Mouse (Mus musculus) kidney, embryonic 14.5 days (tissue): ENCODE results near the gene Ccnyl1. TPM values are rescaled to one million over a fixed set of nuclear protein-coding genes. Genes with fewer than 3 reads are reported as not detected.
A peak's percentile ranks its signal among the peaks of the same experiment; 100 is the strongest.
"Not testable (repeated sequence)": the region's sequence is repeated elsewhere in the genome, so short reads cannot be mapped to it uniquely, and the experiment has no call there.

Experiments used
- ATAC-seq: fragments of 200-750 bp; cut with Nextera tagmentation; 2 replicates; pipeline ENCODE4 v1.8.0; 2017; ENCODE audit warnings: moderate number of reproducible peaks, mild to moderate bottlenecking, moderate TSS enrichment, moderate library complexity; ENCODE audit not compliant: low FRiP score, low TSS enrichment
- H3K27ac ChIP-seq: fragments of 300-500 bp; sonication (generic); 2 replicates; pipeline ENCODE4 v1.5.1; 2014; ENCODE audit warnings: low read depth, mild to moderate bottlenecking, low read length, moderate library complexity, mixed read lengths
- H3K27me3 ChIP-seq: fragments of 300-500 bp; sonication (generic); 2 replicates; pipeline ENCODE4 v1.6.1; 2014; ENCODE audit warnings: mild to moderate bottlenecking, low read length; ENCODE audit not compliant: control insufficient read depth, insufficient read depth
- H3K36me3 ChIP-seq: fragments of 300-500 bp; sonication (generic); 2 replicates; pipeline ENCODE4 v1.6.1; 2014; ENCODE audit warnings: low read length, mixed read lengths; ENCODE audit not compliant: control insufficient read depth, insufficient read depth
- H3K4me1 ChIP-seq: fragments of 300-500 bp; sonication (generic); 2 replicates; pipeline ENCODE4 v1.6.1; 2014; ENCODE audit warnings: low read length, mixed read lengths; ENCODE audit not compliant: control insufficient read depth, insufficient read depth
- H3K4me2 ChIP-seq: fragments of 300-500 bp; sonication (generic); replicated peaks from 2 replicates; pipeline ENCODE4 v1.6.1; 2014; ENCODE audit warnings: low read depth, mild to moderate bottlenecking, low read length
- H3K4me3 ChIP-seq: fragments of 300-500 bp; sonication (generic); 2 replicates; pipeline ENCODE4 v1.5.1; 2014; ENCODE audit warnings: mild to moderate bottlenecking, low read length
- H3K9ac ChIP-seq: fragments of 300-500 bp; sonication (generic); 2 replicates; pipeline ENCODE4 v1.6.1; 2014; ENCODE audit warnings: low read depth, mild to moderate bottlenecking, low read length, moderate library complexity
- H3K9me3 ChIP-seq: fragments of 300-500 bp; sonication (generic); 2 replicates; pipeline ENCODE4 v1.6.1; 2016; ENCODE audit warnings: low read length; ENCODE audit not compliant: control insufficient read depth
- WGBS: fragments of 180-500 bp; shearing (Covaris S2); extraction: QIAGEN DNeasy Blood & Tissue Kit; methylation state at CpG from one replicate; pipeline ENCODE4 v1.1.7; 2014; 5-methylcytosine and 5-hydroxymethylcytosine counted together
- polyA plus RNA-seq: library from polyadenylated mRNA; unstranded; fragments of >200 nt; fragmentation: Nextera tagmentation; extraction: Ambion mirVana; gene quantifications from 2 replicates; pipeline ENCODE4 v1.2.1, GENCODE M21; 2014

Ccnyl1 gene
- polyA plus RNA-seq = 9.0 and 11.3 TPM in 2 replicates

GRCm38 (mm10) chr1:64690213-64691013 is at the start of gene Ccnyl1:
Ccnyl1 (plus strand) TSS chr1:64690455.
- Histone ChIP-seq H3K27ac (peak within 1 kb of the TSS; percentile 73; the same call in 1 of the 2 replicates), H3K36me3 (no peaks in the 10 kb centered on the region), H3K4me2 (peak within 1 kb of the TSS; percentile 87), H3K27me3 (no peaks in the 10 kb centered on the region), H3K9me3 (no peaks in the 10 kb centered on the region), H3K9ac (peak within 1 kb of the TSS; percentile 85), H3K4me3 (peak within 1 kb of the TSS; percentile 91), H3K4me1 (peaks cover 6% of the 10 kb centered on the region)
- peak; percentile 99 for ATAC-seq
- 1% methylated on average over 69 of the region's 71 CpGs for WGBS

- Histone ChIP-seq H3K9ac (no peak overlapping the region), H3K36me3 (no peaks in the 10 kb centered on the region), H3K4me3 (no peak overlapping the region), H3K9me3 (no peaks in the 10 kb centered on the region), H3K27ac (no peak overlapping the region), H3K27me3 (no peaks in the 10 kb centered on the region), H3K4me1 (no peaks in the 10 kb centered on the region), H3K4me2 (no peak overlapping the region)
- ATAC-seq = no peak
- 90% methylated on average over 6 of the region's 6 CpGs for WGBS
Measured at GRCm38 (mm10) chr1:64641069-64641468, 49.2 kb upstream of the Ccnyl1 start.

GRCm38 (mm10) chr1:64642541-64642940 is 47.7 kb upstream of the Ccnyl1 start:
- not testable (repeated sequence) for H3K9me3 ChIP-seq, H3K36me3 ChIP-seq, H3K4me3 ChIP-seq, H3K27me3 ChIP-seq, H3K9ac ChIP-seq, H3K27ac ChIP-seq, H3K4me2 ChIP-seq, H3K4me1 ChIP-seq, ATAC-seq
- WGBS = 97% methylated on average over 8 of the region's 8 CpGs

GRCm38 (mm10) chr1:64644513-64644912 is 45.7 kb upstream of the Ccnyl1 start:
- Histone ChIP-seq H3K9me3 (no peaks in the 10 kb centered on the region), H3K36me3 (no peaks in the 10 kb centered on the region), H3K4me3 (no peak overlapping the region), H3K27me3 (no peaks in the 10 kb centered on the region), H3K27ac (no peak overlapping the region), H3K4me2 (no peak overlapping the region), H3K4me1 (no peaks in the 10 kb centered on the region), H3K9ac (no peak overlapping the region)
- 93% methylated on average over 3 of the region's 3 CpGs for WGBS
- ATAC-seq = no peak

GRCm38 (mm10) chr1:64649362-64650124 is 40.7 kb upstream of the Ccnyl1 start:
- no peaks in the 10 kb centered on the region for H3K9me3 ChIP-seq
- no peak overlapping the region for H3K4me2 ChIP-seq
- no peaks in the 10 kb centered on the region for H3K36me3 ChIP-seq
- H3K27ac ChIP-seq = no peak overlapping the region
- H3K27me3 ChIP-seq = no peaks in the 10 kb centered on the region
- no peaks in the 10 kb centered on the region for H3K4me1 ChIP-seq
- 62% methylated on average over 11 of the region's 11 CpGs for WGBS
- H3K4me3 ChIP-seq = no peak overlapping the region
- no peak overlapping the region for H3K9ac ChIP-seq
- ATAC-seq = no peak

GRCm38 (mm10) chr1:64653701-64654100 is 36.6 kb upstream of the Ccnyl1 start:
- H3K4me2 ChIP-seq = no peak overlapping the region
- ATAC-seq = no peak
- no peaks in the 10 kb centered on the region for H3K4me1 ChIP-seq
- no peak overlapping the region for H3K9ac ChIP-seq
- no peaks in the 10 kb centered on the region for H3K9me3 ChIP-seq
- H3K4me3 ChIP-seq = no peak overlapping the region
- H3K27me3 ChIP-seq = no peaks in the 10 kb centered on the region
- no peaks in the 10 kb centered on the region for H3K36me3 ChIP-seq
- 94% methylated on average over 6 of the region's 6 CpGs for WGBS
- H3K27ac ChIP-seq = no peak overlapping the region

- Histone ChIP-seq H3K36me3 (no peaks in the 10 kb centered on the region), H3K9ac (no peak overlapping the region)
- 30% methylated on average over 1 of the region's 1 CpGs for WGBS
Measured at GRCm38 (mm10) chr1:64655415-64655814, 34.8 kb upstream of the Ccnyl1 start.

GRCm38 (mm10) chr1:64656423-64657129 is 33.7 kb upstream of the Ccnyl1 start:
- H3K9ac ChIP-seq = no peak overlapping the region
- H3K36me3 ChIP-seq = no peaks in the 10 kb centered on the region
- no peaks in the 10 kb centered on the region for H3K9me3 ChIP-seq
- no peak for ATAC-seq
- H3K4me1 ChIP-seq = no peaks in the 10 kb centered on the region
- no peaks in the 10 kb centered on the region for H3K27me3 ChIP-seq
- no peak overlapping the region for H3K4me2 ChIP-seq
- no peak overlapping the region for H3K27ac ChIP-seq
- 83% methylated on average over 3 of the region's 3 CpGs for WGBS
- no peak overlapping the region for H3K4me3 ChIP-seq

More at GRCm38 (mm10) chr1:64655415-64655814, 34.8 kb upstream of the Ccnyl1 start:
- Histone ChIP-seq H3K27ac (no peak overlapping the region), H3K4me1 (no peaks in the 10 kb centered on the region), H3K27me3 (no peaks in the 10 kb centered on the region), H3K4me3 (no peak overlapping the region), H3K4me2 (no peak overlapping the region), H3K9me3 (no peaks in the 10 kb centered on the region)
- ATAC-seq = no peak
